Mouse (Mus musculus): ENCODE results near the gene 2310033P09Rik.
A peak's percentile ranks its signal among the peaks of the same experiment; 100 is the strongest.

2310033P09Rik gene

GRCm38 (mm10) chr11:59208153-59208831, at the start of gene 2310033P09Rik:
Gene 2310033P09Rik (plus strand): TSS chr11:59208321.
- DNase-seq (ENCODE audit: low read depth, low spot score): peak; percentile 95

- DNase-seq (ENCODE audit: low read depth, low spot score): no peak
Measured at GRCm38 (mm10) chr11:59159099-59159498, 49.0 kb upstream of the 2310033P09Rik start.

- no peak for DNase-seq (ENCODE audit: low read depth, low spot score)
Measured at GRCm38 (mm10) chr11:59159558-59159957, 48.6 kb upstream of the 2310033P09Rik start.

GRCm38 (mm10) chr11:59161398-59161797, 46.7 kb upstream of the 2310033P09Rik start:
- no peak for DNase-seq (ENCODE audit: low read depth, low spot score)

GRCm38 (mm10) chr11:59162443-59163254, 45.5 kb upstream of the 2310033P09Rik start:
- no peak for DNase-seq (ENCODE audit: low read depth, low spot score)

- DNase-seq (ENCODE audit: low read depth, low spot score): peak; percentile 94
Measured at GRCm38 (mm10) chr11:59163255-59164236, 44.6 kb upstream of the 2310033P09Rik start, which contains the start of gene Iba57. Gene Iba57 (minus strand): TSS chr11:59163739.

GRCm38 (mm10) chr11:59164384-59164783, 43.7 kb upstream of the 2310033P09Rik start:
- DNase-seq (ENCODE audit: low read depth, low spot score): no peak

GRCm38 (mm10) chr11:59165616-59166241, 42.4 kb upstream of the 2310033P09Rik start:
- no peak for DNase-seq (ENCODE audit: low read depth, low spot score)

GRCm38 (mm10) chr11:59169807-59170206, 38.3 kb upstream of the 2310033P09Rik start:
- no peak for DNase-seq (ENCODE audit: low read depth, low spot score)

GRCm38 (mm10) chr11:59170549-59170948, 37.6 kb upstream of the 2310033P09Rik start:
- DNase-seq (ENCODE audit: low read depth, low spot score): no peak

GRCm38 (mm10) chr11:59174189-59174838, 33.8 kb upstream of the 2310033P09Rik start:
- DNase-seq (ENCODE audit: low read depth, low spot score): no peak

GRCm38 (mm10) chr11:59176475-59176874, 31.6 kb upstream of the 2310033P09Rik start:
- no peak for DNase-seq (ENCODE audit: low read depth, low spot score)

- DNase-seq (ENCODE audit: low read depth, low spot score): no peak
Measured at GRCm38 (mm10) chr11:59176921-59177320, 31.2 kb upstream of the 2310033P09Rik start.

GRCm38 (mm10) chr11:59182864-59183331, 25.2 kb upstream of the 2310033P09Rik start, which contains the start of gene Gjc2:
Gene Gjc2 (minus strand): TSS chr11:59183213.
- no peak for DNase-seq (ENCODE audit: low read depth, low spot score)

GRCm38 (mm10) chr11:59183821-59184220, 24.3 kb upstream of the 2310033P09Rik start:
- DNase-seq (ENCODE audit: low read depth, low spot score): no peak

GRCm38 (mm10) chr11:59185490-59185889, 22.6 kb upstream of the 2310033P09Rik start:
- no peak for DNase-seq (ENCODE audit: low read depth, low spot score)

GRCm38 (mm10) chr11:59187706-59188105, 20.4 kb upstream of the 2310033P09Rik start:
- DNase-seq (ENCODE audit: low read depth, low spot score): no peak

GRCm38 (mm10) chr11:59191231-59192058, 16.7 kb upstream of the 2310033P09Rik start:
- DNase-seq (ENCODE audit: low read depth, low spot score): peak; percentile 72

GRCm38 (mm10) chr11:59192059-59192386, 16.1 kb upstream of the 2310033P09Rik start, which contains the start of gene Guk1:
Gene Guk1 (minus strand): TSS chr11:59192212.
- no peak for DNase-seq (ENCODE audit: low read depth, low spot score)

Data from retina, postnatal 7 days (tissue).